Mouse (Mus musculus): ENCODE results near the gene Minpp1.

Minpp1 gene

DNA sequence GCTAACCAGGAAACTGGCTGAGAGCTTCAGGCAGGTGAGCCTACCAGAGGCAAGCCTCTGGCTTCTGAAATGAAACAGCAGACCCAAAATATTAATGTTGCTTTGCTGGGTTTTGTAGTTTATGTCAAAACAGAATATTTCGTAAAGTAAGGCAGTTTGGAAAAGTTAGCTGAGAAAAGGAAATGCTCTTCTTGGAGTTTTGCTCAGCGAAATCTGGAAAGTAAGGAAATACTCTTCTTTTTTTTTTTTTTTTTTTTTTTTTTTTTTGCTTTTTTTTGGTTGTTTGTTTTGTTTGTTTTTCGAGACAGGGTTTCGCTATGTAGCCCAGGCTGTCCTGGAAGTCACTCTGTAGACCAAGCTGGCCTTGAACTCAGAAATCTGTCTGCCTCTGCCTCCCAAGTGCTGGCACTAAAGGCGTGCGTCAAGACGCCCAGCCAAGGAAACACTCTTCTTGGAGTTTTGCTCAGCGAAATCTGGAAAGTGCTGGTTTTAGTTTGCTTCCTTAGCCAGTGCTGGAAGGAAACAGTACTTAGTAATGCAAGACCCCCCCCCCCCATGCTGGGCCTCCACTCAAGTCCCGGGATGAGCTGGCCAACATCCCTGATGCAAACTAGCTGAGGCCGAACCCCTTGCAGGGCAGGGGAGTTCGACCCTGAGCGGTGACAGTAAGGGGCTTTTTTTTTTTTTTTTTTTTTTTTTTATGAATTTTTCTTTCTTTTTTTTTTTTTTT lies 3.8 kb downstream of the Minpp1 start:
- DNase-seq (ENCODE audit: low spot score): no peak

DNA sequence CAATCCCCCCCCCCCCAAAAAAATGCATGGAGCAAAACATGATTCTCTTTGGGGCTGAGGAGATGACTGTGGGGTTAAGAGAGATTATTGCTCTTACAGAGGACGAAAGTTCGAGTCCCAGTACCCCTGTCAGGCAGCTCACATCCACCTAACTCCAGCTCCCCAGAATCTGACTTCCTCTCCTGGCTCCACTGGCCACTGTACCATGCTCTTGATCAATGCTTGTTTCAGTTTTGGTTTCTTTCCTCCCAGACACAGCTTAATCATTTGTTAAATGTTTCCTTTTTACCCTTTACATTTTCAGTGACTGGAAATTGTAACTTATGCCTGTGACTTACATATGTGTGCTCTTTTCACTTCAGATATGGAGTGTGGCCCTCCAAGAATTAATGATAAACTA lies 5.4 kb downstream of the Minpp1 start:
- DNase-seq (ENCODE audit: low spot score): no peak

GRCm38 (mm10) chr19:32492339-32492738 lies 6.8 kb downstream of the Minpp1 start:
- no peak for DNase-seq (ENCODE audit: low spot score)

DNA sequence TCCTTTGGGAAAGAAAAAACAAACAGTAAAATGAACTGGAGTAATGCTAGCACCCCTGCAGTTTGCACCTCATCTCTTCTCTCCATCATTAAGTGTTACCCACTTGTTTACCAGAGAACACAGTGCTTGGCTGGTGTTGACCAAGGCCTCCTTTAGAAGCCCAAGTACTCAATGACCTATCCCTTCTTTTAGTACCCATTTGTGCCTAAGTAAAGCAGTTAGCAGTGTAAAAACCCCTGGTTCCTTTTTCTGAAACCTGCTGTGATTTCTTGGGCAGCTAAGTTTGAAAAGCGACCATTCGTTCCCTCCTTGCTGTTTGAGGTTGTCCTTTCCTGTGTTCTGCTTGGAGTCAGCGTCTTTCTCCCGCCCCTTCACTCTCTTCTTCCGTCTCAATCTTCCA lies 7.4 kb downstream of the Minpp1 start:
- DNase-seq (ENCODE audit: low spot score): no peak

DNA sequence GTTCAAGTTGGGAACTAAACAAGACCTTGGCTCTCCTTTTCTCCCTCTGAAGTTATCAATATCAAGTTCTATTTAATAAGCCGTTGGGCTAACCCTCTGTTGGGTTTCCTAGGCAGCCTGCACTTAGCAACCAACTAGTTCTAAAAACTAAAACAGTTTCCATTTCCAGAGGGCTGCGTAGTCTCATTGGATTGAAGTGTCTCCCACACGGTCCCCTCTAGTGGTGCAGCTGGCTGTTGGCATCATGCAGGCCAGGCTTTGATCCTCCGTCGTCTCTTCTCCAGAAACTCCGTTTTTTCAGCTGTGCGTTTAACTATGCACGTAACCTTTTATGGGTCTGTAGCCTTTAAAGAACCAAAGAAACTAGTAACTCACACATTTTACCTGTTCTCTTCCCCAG lies 7.9 kb downstream of the Minpp1 start:
- DNase-seq (ENCODE audit: low spot score): no peak

GRCm38 (mm10) chr19:32494611-32495010 lies 9.0 kb downstream of the Minpp1 start:
- DNase-seq (ENCODE audit: low spot score): no peak

DNA sequence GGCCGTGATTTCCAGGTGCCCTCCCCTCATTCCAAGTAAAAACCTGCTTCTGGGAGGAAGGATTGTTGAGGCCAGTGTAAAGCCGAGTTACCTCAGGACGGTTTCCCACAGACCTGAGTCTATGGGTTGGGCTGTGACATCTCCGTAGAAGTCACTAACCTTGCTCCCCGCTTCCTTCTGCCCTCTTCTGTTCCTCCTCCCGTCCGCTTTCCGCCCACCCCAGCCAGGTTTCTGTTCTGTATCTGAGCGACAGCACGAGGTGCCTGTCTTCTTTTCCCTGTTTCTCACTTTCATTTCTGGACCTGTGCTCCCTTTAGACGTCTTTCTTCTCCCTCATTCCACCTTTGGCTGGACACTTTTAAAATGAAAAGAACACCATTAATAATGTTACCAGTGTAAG lies 9.5 kb downstream of the Minpp1 start:
- DNase-seq (ENCODE audit: low spot score): no peak

DNA sequence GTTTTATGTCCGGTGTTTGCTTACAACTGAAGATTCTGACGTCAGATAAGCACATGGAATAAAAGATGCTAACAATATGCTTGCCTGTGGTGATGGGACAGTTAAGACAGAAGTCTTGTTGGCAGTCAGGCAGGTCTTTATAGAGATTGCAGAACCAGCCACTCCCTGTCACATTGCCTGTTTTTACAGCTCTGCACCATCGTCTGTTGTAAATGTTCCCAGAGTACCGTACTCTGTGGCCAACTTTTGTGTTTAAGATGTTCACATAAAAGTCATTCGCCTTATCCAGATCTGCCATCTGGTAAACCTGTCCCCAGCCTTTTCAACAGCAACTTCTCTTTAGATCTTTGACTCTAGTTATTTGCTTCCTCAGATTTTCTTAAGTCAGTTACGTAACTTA lies 11.8 kb downstream of the Minpp1 start:
- DNase-seq (ENCODE audit: low spot score): no peak

DNA sequence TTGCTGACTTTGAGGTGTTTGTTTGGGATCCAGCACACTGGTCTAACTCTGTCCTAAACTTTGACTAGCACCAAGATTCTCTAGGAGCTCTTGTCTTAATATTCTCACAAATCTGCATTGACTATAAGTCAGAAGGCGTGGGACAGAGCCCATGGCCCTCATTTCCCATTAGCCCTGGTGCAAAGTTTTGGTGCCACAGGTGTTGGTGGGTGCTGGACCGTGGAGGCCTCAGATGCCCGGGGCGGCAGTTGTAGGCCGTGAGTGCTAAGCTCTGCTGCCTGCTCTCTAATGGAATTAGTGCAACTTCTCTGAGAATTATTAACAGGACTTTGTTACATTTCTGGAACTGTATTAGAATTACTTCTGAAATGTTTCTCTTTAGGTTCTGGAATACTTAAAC lies 12.4 kb downstream of the Minpp1 start:
- no peak for DNase-seq (ENCODE audit: low spot score)

- DNase-seq (ENCODE audit: low spot score): no peak
Observed at GRCm38 (mm10) chr19:32501414-32501813, 15.8 kb downstream of the Minpp1 start.

- no peak for DNase-seq (ENCODE audit: low spot score)
Observed at GRCm38 (mm10) chr19:32506081-32506480, 20.5 kb downstream of the Minpp1 start.

DNA sequence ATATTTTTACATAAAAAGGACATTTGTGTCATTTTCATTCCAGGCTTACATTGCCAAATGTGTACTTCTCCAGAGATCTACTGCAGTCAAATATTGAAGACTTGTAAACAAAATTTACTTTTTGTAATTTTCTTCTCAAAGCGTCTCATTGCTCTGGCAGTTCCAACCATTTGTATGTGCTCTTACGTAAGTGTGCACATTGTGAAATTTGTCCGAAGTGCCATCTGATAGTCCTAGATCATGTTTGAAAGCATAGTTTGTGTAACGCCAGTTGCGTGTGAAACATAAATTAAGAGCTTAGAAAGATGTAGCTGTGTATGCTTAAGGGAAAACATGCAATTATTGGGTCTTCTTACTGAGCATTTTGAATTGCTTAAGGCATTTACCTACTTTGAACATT lies 20.9 kb downstream of the Minpp1 start:
- peak; percentile 40 for DNase-seq (ENCODE audit: low spot score)

DNA sequence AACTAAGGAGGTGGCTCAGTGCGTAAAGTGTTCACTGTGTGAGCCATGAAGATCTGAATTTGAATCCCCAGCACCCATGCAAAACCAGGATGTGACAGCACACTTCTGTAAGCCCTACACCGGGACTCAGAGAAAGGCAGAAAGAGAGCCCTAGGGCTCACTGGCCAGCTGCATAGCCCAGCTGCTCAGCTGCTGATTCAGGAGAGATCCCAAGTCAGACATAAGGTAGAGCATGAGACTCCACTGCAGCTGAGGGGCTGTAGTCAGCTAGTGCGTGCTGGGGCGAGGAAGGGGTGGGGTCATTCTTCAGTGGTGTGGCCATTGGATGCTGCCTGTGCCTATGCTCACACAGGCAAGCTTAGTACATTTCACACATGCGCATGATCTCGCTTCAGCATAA lies 21.5 kb downstream of the Minpp1 start:
- DNase-seq (ENCODE audit: low spot score): no peak

DNA sequence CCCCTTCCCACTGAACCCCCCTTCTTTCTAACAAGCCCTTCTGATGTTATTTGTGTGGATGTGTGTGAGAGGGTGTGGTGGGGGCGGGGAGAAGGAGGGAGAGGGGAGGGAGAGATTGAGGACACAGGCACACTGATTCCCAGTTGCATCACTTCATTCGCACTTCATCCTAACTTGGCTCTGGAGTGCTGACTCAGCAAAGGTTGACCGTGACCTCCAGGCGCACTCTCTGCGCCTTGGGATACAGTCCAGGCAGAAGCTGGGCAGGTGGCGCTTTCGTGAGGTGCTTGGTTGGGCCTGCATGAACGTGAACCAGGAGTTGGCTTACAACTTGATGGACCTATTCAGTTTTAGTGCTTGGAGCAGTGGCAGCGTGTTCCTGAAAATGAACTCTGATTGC lies 22.0 kb downstream of the Minpp1 start:
- peak; percentile 19 for DNase-seq (ENCODE audit: low spot score)

DNA sequence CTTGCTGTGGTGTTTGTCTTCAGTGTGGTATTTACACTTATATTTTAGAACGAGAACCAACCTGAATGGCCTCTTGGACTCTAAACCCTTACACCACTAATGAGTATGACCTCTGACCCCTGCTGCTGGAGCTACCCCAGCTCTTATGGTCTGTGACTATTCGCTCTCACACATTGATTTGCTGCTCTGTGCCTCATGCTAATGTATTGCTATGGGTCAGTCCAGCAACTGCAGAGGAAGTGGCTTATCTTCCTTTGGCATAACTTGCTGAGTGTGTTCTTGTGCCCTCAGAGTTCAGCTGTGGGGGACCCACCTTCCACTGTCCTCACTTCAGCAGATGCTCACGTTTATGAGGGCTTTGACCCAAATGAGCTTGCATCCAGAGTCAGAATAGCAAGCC lies 24.7 kb downstream of the Minpp1 start:
- no peak for DNase-seq (ENCODE audit: low spot score)

DNA sequence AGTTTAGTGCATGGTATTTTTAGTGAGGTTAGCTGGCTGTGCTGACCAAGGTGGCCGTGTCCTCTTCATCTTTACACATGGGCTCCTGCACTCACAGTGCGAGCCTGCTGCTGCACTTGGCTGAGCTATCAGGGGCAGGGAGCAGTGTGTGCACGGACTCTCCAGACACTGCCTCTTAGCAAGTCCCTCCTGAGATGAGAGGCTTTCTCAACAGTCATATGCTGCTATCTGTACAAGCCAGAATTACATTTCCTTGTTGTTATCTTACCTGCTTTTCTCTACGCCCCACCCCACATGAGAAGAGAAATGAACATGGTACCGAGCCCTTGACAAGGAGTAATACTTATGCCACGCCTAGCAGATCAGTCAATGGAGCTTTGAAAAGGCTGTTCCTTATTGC lies 25.4 kb downstream of the Minpp1 start:
- no peak for DNase-seq (ENCODE audit: low spot score)

DNA sequence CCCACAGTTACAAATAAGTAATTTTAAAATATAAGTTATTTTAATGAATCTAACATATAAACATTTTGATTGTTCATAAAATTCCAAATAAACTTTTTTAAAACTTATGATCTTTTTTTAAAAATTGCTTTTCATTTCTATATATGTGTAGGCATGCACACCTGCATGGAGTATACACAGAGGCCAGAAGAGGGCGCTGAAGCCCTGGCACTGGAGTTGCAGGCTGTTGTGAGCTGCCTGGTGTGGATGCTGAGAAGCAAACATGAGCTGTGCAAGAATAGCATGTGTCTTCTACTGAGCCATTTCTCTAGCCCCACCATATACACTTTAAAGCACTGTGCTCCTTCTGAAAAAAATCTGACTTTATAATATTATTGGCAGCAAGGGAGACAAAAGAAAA lies 26.9 kb downstream of the Minpp1 start:
- DNase-seq (ENCODE audit: low spot score): no peak

DNA sequence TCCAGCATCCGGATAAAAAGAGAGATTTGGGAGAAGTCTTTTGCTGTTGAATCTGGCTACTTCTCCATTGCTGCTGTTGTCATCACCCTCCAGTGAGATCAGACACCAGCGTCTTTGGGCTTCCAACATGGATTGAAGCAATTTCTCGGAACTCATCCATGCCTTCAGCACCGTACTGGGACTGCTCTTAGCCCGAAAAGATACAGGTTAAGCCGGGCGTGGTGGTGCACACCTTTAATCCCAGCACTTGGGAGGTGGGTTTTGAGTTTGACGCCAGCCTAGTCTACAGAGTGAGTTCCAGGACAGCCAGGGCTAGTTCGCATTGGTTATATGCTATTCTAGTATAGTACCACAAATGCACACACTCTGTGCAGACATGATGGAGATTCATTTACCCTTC lies 31.0 kb downstream of the Minpp1 start:
- DNase-seq (ENCODE audit: low spot score): no peak

DNA sequence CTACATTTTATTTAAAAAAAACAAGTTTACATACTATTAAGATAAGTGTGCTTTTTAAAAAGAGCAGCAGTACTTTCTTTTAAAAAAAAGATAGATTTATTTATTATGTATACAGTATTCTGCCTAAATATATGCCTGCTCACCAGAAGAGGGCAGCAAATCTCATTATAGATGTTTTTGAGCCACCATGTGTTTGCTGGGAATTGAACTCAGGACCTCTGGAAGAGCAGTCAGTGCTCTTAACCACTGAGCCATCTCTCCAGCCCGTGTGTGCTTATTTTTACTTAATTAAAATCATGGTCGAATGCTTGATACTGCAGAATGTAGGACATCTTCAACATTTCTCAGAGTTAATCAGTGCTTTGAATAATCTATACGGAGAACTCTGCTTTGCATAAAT lies 35.9 kb downstream of the Minpp1 start:
- DNase-seq (ENCODE audit: low spot score): no peak

DNA sequence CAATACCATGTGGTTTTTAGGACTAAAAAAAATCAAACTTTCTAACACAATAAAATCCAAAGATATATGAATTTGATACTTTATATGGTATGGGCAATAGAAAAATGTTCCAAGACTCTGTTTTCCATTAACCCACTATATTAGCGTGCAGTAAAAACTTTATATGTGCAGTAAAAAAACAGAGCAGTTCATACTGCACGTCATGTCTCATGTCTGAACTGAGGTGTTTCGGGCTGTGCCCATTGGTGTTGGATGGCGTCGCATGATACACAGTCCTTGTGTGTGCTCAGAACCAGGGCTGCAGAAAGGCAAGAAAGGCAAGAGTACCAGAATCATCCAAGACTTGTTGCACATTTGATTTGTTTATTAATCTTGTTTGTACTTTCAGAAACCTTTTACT lies 36.7 kb downstream of the Minpp1 start:
- no peak for DNase-seq (ENCODE audit: low spot score)

GRCm38 (mm10) chr19:32522753-32523307 lies 37.3 kb downstream of the Minpp1 start:
- no peak for DNase-seq (ENCODE audit: low spot score)

DNA sequence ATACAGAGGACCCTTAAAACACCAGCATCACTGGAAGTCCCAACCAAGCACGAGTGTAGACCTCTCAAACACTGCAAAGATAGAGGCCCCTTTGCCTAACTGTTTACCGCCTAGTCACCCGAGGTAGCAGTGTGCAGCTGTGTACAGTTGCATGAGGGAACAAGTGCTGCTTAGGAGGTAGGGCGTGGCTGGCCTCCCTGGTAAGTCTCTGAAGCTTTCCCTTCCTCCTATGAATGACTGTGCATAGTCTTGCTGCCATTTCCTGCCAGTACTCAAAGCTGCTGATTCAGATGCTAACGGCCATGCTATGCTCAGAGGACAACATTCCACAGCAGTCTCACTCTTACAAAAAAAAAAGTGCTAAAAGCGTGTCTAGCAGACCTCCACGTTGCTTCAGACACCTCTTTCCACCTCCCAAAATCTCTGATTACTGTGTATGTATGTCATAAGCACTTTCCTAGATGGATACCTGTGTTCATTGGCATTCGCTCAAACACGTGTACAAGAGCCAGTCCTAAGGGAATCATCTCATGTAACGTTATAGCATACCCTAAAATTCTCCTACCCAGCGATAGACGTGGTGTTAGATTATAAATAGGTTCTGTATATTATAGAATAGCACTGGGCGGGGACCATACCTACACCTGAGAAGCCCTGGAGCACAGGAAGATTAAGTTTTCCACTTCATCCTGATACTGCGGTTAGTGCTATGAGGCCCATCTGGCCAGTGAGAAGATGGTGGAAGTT lies 38.4 kb downstream of the Minpp1 start:
- no peak for DNase-seq (ENCODE audit: low spot score)

GRCm38 (mm10) chr19:32524516-32524860 lies 38.9 kb downstream of the Minpp1 start:
- no peak for DNase-seq (ENCODE audit: low spot score)

GRCm38 (mm10) chr19:32527139-32527538 lies 41.6 kb downstream of the Minpp1 start:
- no peak for DNase-seq (ENCODE audit: low spot score)

Data from lung, postnatal 25 days (tissue).